Mouse (Mus musculus) limb, embryonic 11.5 days (tissue): ENCODE results near the gene 4921517D22Rik. TPM values are rescaled to one million over a fixed set of nuclear protein-coding genes. Genes with fewer than 3 reads are reported as not detected.
"Not testable (repeated sequence)": the region's sequence is repeated elsewhere in the genome, so short reads cannot be mapped to it uniquely, and the experiment has no call there.

Experiments used
- ATAC-seq: fragments of 200-750 bp; cut with Nextera tagmentation; 2 replicates; pipeline ENCODE4 v1.8.0; 2017; ENCODE audit warnings: low read depth; ENCODE audit not compliant: insufficient number of reproducible peaks, low FRiP score, low TSS enrichment
- DNase-seq: peaks from one replicate; pipeline ENCODE4 v3.0.0-alpha.2; 2015; ENCODE audit warnings: low spot score
- H3K27ac ChIP-seq: fragments of 300-500 bp; sonication (generic); replicated peaks from 2 replicates; pipeline ENCODE4 v1.5.1; 2014; ENCODE audit warnings: low read depth, mild to moderate bottlenecking, low read length
- H3K27me3 ChIP-seq: fragments of 300-500 bp; sonication (generic); 2 replicates; pipeline ENCODE4 v1.6.1; 2014; ENCODE audit warnings: mild to moderate bottlenecking, low read length, mixed read lengths; ENCODE audit not compliant: control insufficient read depth, insufficient read depth
- H3K36me3 ChIP-seq: fragments of 300-500 bp; sonication (generic); 2 replicates; pipeline ENCODE4 v1.6.1; 2014; ENCODE audit warnings: mild to moderate bottlenecking, low read length, moderate library complexity, mixed read lengths; ENCODE audit not compliant: control insufficient read depth, insufficient read depth
- H3K4me1 ChIP-seq: fragments of 300-500 bp; sonication (generic); 2 replicates; pipeline ENCODE4 v1.6.1; 2014; ENCODE audit warnings: low read length, mixed read lengths; ENCODE audit not compliant: control insufficient read depth, insufficient read depth
- H3K4me2 ChIP-seq: fragments of 300-500 bp; sonication (generic); 2 replicates; pipeline ENCODE4 v1.6.1; 2014; ENCODE audit warnings: low read depth, mild to moderate bottlenecking, moderate library complexity; ENCODE audit not compliant: severe bottlenecking
- H3K4me3 ChIP-seq: fragments of 300-500 bp; sonication (generic); 2 replicates; pipeline ENCODE4 v1.5.1; 2014; ENCODE audit warnings: low read depth, low read length
- H3K9ac ChIP-seq: fragments of 300-500 bp; sonication (generic); 2 replicates; pipeline ENCODE4 v1.6.1; 2014; ENCODE audit warnings: mild to moderate bottlenecking, low read length
- H3K9me3 ChIP-seq: fragments of 300-500 bp; sonication (generic); 2 replicates; pipeline ENCODE4 v1.6.1; 2016; ENCODE audit warnings: low read length; ENCODE audit not compliant: control insufficient read depth
- WGBS: fragments of 180-500 bp; shearing (Covaris S2); extraction: QIAGEN DNeasy Blood & Tissue Kit; methylation state at CpG from one replicate; pipeline ENCODE4 v1.1.7; 2014; 5-methylcytosine and 5-hydroxymethylcytosine counted together
- polyA plus RNA-seq: library from polyadenylated mRNA; unstranded; fragments of >200 nt; fragmentation: Nextera tagmentation; extraction: Ambion mirVana; gene quantifications from 2 replicates; pipeline ENCODE4 v1.2.1, GENCODE M21; 2014

The 4921517D22Rik gene
- polyA plus RNA-seq, 1 experiment from 2014 or later = not detected

GRCm38 (mm10) chr13:59704562-59704961 lies 10.7 kb upstream of the 4921517D22Rik start:
- WGBS = 66% methylated on average over 12 of the region's 12 CpGs
- no peaks in the 10 kb centered on the region for H3K27me3 ChIP-seq
- ATAC-seq (no peak), DNase-seq (no peak)
- no peak overlapping the region for H3K4me2 ChIP-seq
- H3K36me3 ChIP-seq = no peaks in the 10 kb centered on the region
- no peaks in the 10 kb centered on the region for H3K9me3 ChIP-seq
- no peak overlapping the region for H3K9ac ChIP-seq
- no peak overlapping the region for H3K27ac ChIP-seq
- H3K4me1 ChIP-seq = no peaks in the 10 kb centered on the region
- no peak overlapping the region for H3K4me3 ChIP-seq

- no peak overlapping the region for H3K4me3 ChIP-seq
- WGBS = 88% methylated on average over 12 of the region's 12 CpGs
- no peak overlapping the region for H3K4me2 ChIP-seq
- H3K4me1 ChIP-seq = no peaks in the 10 kb centered on the region
- no peak for ATAC-seq
- no peak overlapping the region for H3K27ac ChIP-seq
- H3K36me3 ChIP-seq = no peaks in the 10 kb centered on the region
- H3K9ac ChIP-seq = no peak overlapping the region
- DNase-seq = no peak
- H3K27me3 ChIP-seq = no peaks in the 10 kb centered on the region
- H3K9me3 ChIP-seq = no peaks in the 10 kb centered on the region
Measured at GRCm38 (mm10) chr13:59703514-59703913, 9.6 kb upstream of the 4921517D22Rik start.

GRCm38 (mm10) chr13:59700137-59700536 lies 6.2 kb upstream of the 4921517D22Rik start:
- not testable (repeated sequence) for H3K27ac ChIP-seq, H3K27me3 ChIP-seq, H3K4me1 ChIP-seq, H3K36me3 ChIP-seq, DNase-seq, H3K4me2 ChIP-seq, ATAC-seq, H3K9me3 ChIP-seq, H3K4me3 ChIP-seq, H3K9ac ChIP-seq
- WGBS = 70% methylated on average over 1 of the region's 1 CpGs

DNA sequence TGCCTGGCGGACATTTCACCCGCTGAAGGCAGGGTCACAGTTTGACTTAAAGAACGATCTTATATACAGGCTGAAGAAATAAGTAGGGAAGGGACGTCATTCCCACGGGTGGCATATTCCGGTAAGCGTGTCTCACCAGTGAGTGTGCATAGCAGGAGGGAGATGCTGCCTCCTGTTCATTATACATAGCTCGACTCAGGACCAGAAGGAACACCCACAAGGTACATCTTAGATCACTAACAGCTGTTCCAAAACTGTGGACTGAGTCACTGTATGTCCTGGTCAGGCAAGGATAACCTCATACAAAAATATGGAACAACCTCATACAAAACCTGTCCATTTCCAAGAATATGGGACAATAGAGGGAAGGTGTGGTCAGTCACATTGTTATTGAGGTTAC lies 5.2 kb upstream of the 4921517D22Rik start:
- H3K9me3 ChIP-seq = no peaks in the 10 kb centered on the region
- ATAC-seq = no peak

GRCm38 (mm10) chr13:59695781-59696180 lies 1.9 kb upstream of the 4921517D22Rik start:
- H3K4me2 ChIP-seq = no peak overlapping the region
- WGBS = 77% methylated on average over 7 of the region's 7 CpGs
- DNase-seq (no peak), ATAC-seq (no peak)
- no peaks in the 10 kb centered on the region for H3K9me3 ChIP-seq
- no peak overlapping the region for H3K4me3 ChIP-seq
- no peaks in the 10 kb centered on the region for H3K27me3 ChIP-seq
- H3K4me1 ChIP-seq = no peaks in the 10 kb centered on the region
- H3K36me3 ChIP-seq = no peaks in the 10 kb centered on the region
- no peak overlapping the region for H3K27ac ChIP-seq
- H3K9ac ChIP-seq = no peak overlapping the region

More for the DNA sequence above, 5.2 kb upstream of the 4921517D22Rik start:
- no peak overlapping the region for H3K9ac ChIP-seq
- no peak overlapping the region for H3K4me3 ChIP-seq
- H3K36me3 ChIP-seq = no peaks in the 10 kb centered on the region
- no peaks in the 10 kb centered on the region for H3K27me3 ChIP-seq
- no peak overlapping the region for H3K4me2 ChIP-seq
- 93% methylated on average over 8 of the region's 8 CpGs for WGBS
- no peak for DNase-seq
- no peak overlapping the region for H3K27ac ChIP-seq
- no peaks in the 10 kb centered on the region for H3K4me1 ChIP-seq

GRCm38 (mm10) chr13:59691478-59691877 lies 2.4 kb downstream of the 4921517D22Rik start:
- Histone ChIP-seq H3K4me3 (no peak overlapping the region), H3K4me1 (no peaks in the 10 kb centered on the region), H3K36me3 (no peaks in the 10 kb centered on the region), H3K9me3 (no peaks in the 10 kb centered on the region), H3K27ac (no peak overlapping the region), H3K9ac (no peak overlapping the region), H3K27me3 (no peaks in the 10 kb centered on the region), H3K4me2 (no peak overlapping the region)
- whole genome bisulfite sequencing = 82% methylated on average over 10 of the region's 10 CpGs
- no peak for ATAC-seq
- DNase-seq = no peak

GRCm38 (mm10) chr13:59690576-59690975 lies 3.3 kb downstream of the 4921517D22Rik start:
- no peak for DNase-seq
- 86% methylated on average over 7 of the region's 7 CpGs for WGBS
- Histone ChIP-seq H3K36me3 (no peaks in the 10 kb centered on the region), H3K4me3 (no peak overlapping the region), H3K4me1 (no peaks in the 10 kb centered on the region), H3K4me2 (no peak overlapping the region), H3K9me3 (no peaks in the 10 kb centered on the region), H3K9ac (no peak overlapping the region), H3K27ac (no peak overlapping the region), H3K27me3 (no peaks in the 10 kb centered on the region)
- ATAC-seq = no peak

DNA sequence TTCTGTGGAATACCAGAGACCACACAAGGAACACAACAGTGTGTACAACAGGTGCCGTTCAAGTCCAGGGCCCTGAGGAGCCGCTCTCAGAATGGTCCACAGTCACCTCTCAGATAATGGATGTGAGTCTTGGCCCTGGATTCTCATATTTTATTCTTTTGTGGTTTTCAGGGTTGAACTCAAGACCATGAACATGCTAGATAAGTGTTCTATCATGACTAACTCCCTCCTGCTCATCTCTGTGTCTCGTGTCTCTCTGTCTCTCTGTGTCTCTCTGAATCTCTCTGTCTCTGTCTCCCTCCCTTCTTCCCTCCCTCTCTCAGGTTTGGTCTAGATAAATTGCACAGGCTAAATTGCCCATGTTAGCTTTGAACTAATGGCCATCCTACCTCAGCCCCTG lies 4.1 kb downstream of the 4921517D22Rik start:
- no peak for DNase-seq
- no peaks in the 10 kb centered on the region for H3K4me1 ChIP-seq
- H3K27me3 ChIP-seq = no peaks in the 10 kb centered on the region
- H3K36me3 ChIP-seq = no peaks in the 10 kb centered on the region
- no peak overlapping the region for H3K27ac ChIP-seq
- ATAC-seq = no peak
- H3K9ac ChIP-seq = no peak overlapping the region
- no peaks in the 10 kb centered on the region for H3K9me3 ChIP-seq
- WGBS = 88% methylated on average over 3 of the region's 3 CpGs
- no peak overlapping the region for H3K4me3 ChIP-seq
- no peak overlapping the region for H3K4me2 ChIP-seq

DNA sequence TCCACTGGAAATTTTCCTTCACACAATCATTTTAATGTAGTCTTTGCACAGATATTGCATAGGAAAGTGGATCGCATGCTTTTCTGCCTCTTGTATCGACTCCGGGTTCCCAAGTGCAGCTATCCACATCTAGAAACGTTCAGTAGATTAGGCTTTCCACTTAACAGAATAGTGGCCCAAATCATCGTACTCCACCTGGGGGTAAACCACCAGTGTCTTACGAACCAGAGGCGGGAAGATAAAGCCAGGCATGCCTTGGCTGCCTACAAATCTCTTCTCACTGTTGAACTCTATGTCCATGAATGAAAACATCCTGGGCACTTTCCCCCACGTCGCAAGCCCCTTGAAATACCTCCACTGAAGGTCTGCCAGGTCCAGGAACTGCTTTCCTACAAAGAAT lies 4.6 kb downstream of the 4921517D22Rik start:
- Histone ChIP-seq H3K4me3 (no peak overlapping the region), H3K27ac (no peak overlapping the region), H3K36me3 (no peaks in the 10 kb centered on the region), H3K4me2 (no peak overlapping the region), H3K4me1 (no peaks in the 10 kb centered on the region), H3K27me3 (no peaks in the 10 kb centered on the region), H3K9me3 (no peaks in the 10 kb centered on the region), H3K9ac (no peak overlapping the region)
- DNase-seq (no peak), ATAC-seq (no peak)
- WGBS = 93% methylated on average over 9 of the region's 9 CpGs
